In the genomic region with DNA sequence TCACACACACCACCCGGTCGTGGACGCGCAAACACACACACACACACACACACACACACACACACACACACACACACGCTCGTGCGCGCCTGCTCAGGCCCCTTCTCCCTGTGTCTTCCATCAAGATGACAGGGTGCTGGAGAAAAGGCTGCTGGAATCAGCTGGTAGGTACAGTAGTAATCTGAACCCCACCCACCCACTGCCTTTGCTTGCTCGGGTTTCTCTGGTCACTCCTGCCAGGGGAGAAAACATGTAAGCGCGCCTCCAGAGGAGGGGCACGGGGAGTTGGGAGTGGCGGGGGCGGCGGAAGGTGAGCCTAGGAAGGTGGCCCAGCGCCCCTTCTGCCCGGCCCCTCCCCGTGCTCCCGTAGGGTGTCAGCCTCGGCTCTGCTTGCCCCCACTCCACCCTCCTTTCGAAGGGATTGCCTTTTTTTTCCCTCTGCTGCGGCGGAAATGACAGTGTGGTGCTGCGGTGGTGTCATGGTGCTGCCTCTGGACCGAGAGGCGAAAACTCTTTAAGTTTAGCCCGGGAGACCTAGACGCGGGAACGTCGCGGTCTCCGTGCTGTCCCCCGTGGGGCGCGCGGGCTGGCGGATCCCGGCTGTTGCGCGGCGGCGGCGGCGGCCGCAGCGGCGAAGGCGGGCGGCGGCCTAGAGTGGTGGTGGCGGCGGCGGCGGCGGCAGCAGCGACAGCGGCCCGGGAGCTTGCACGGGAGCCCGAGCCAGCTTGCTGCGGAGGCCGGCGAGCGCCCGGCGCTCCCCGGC, we compare ENCODE assay signal across 8 mouse cellular contexts. TPM values are rescaled to one million over a fixed set of nuclear protein-coding genes. Genes with fewer than 3 reads are reported as not detected.
DNase-seq lines count a peak whose midpoint lies in the region; ATAC-seq and TF ChIP-seq lines count a peak whose summit lies in the region.

A gene (plus strand): TSS at position 121 of the 763 bp plus-strand sequence.

- no peaks in the 10 kb centered on the region for H3K4me1 ChIP-seq in hindbrain, embryonic 10.5 days (replicated peaks)
- no peaks in the 10 kb centered on the region for H3K4me1 ChIP-seq in lung, embryonic 14.5 days (ENCODE audit: insufficient read depth)

- peak; percentile 20 for DNase-seq in R1 (ENCODE audit: low read depth, low spot score)
- DNase-seq in cerebellum, adult 8-10 months = peak; percentile 29
- peak in 1 of 2 experiments; percentile 11 for DNase-seq in frontal cortex, adult 2 months (ENCODE audit: extremely low spot score in 1 of 2, low spot score in 1 of 2)
- DNase-seq in hindbrain, embryonic 10.5 days (ENCODE audit: low spot score) = peak; percentile 43
- peak in 1 of 2 experiments; percentile 14 for DNase-seq in layer of hippocampus, adult 8-10 months (ENCODE audit: low spot score in 2 of 2)
- DNase-seq in lung, embryonic 14.5 days = peak; percentile 44
- peak; percentile 33 for DNase-seq in ovary, postnatal 36 days (ENCODE audit: low spot score)
- no peak for DNase-seq in thymus, postnatal 25 days

- ATAC-seq in lung, embryonic 14.5 days (ENCODE audit: insufficient read depth) = peak; percentile 82

- H3K9me3 ChIP-seq in hindbrain, embryonic 10.5 days = no peaks in the 10 kb centered on the region
- no peaks in the 10 kb centered on the region for H3K9me3 ChIP-seq in lung, embryonic 14.5 days (ENCODE audit: low read depth, low read length)

- H3K27ac ChIP-seq in hindbrain, embryonic 10.5 days = peak within 1 kb of the TSS; percentile 83
- H3K27ac ChIP-seq in lung, embryonic 14.5 days (ENCODE audit: low read depth) = peak within 1 kb of the TSS; percentile 36; the same call in 1 of the 2 replicates

- peak within 1 kb of the TSS; percentile 62 for H3K4me3 ChIP-seq in hindbrain, embryonic 10.5 days
- H3K4me3 ChIP-seq in lung, embryonic 14.5 days (ENCODE audit: low read depth, low read length) = peak within 1 kb of the TSS; percentile 52

- peak within 1 kb of the TSS; percentile 65 for H3K4me2 ChIP-seq in lung, embryonic 14.5 days

- no peak for TF ChIP-seq CTCF in lung, embryonic 14.5 days (IDR thresholded peaks at IDR 0.05; ENCODE audit: low read depth)

- H3K9ac ChIP-seq in lung, embryonic 14.5 days = peak within 1 kb of the TSS; percentile 65

- 26% methylated on average over 61 of the region's 68 CpGs for WGBS in hindbrain, embryonic 10.5 days
- WGBS in lung, embryonic 14.5 days = 14% methylated on average over 57 of the region's 68 CpGs

- peaks cover 94% of the 10 kb centered on the region for H3K27me3 ChIP-seq in hindbrain, embryonic 10.5 days (ENCODE audit: insufficient read depth, poor library complexity, severe bottlenecking)
- peaks cover 7% of the 10 kb centered on the region; the same call in 1 of the 2 replicates for H3K27me3 ChIP-seq in lung, embryonic 14.5 days (ENCODE audit: insufficient read depth, low read length)

- no peaks in the 10 kb centered on the region for H3K36me3 ChIP-seq in hindbrain, embryonic 10.5 days
- H3K36me3 ChIP-seq in lung, embryonic 14.5 days (ENCODE audit: insufficient read depth) = no peaks in the 10 kb centered on the region

RNA-seq across cellular contexts. Expression of the gene that starts here (rescaled TPM):
- polyA plus RNA-seq in frontal cortex, adult 2 months (2012; rRNA removed) = 12.4 and 14.6 TPM in 2 replicates
- 2.1 TPM in 2 replicates for polyA plus RNA-seq in hindbrain, embryonic 10.5 days (2016; fragmentation: Nextera tagmentation; extraction: Ambion mirVana)
- 10 to 100 TPM; 20.8 to 26.3 (median 23.6) TPM for total RNA-seq in layer of hippocampus, adult 8-10 months (2022)
- polyA plus RNA-seq in lung, embryonic 14.5 days (2014; fragmentation: Nextera tagmentation; extraction: Ambion mirVana) = 8.7 and 9.3 TPM in 2 replicates
